Mouse (Mus musculus): ENCODE measurements around the gene Gtpbp1. TPM values are rescaled to one million over a fixed set of nuclear protein-coding genes. Genes with fewer than 3 reads are reported as not detected.

Gtpbp1 gene
- total and polyA plus RNA-seq, 3 experiments: 25.3 to 45.3 (median 34.2) TPM

DNA sequence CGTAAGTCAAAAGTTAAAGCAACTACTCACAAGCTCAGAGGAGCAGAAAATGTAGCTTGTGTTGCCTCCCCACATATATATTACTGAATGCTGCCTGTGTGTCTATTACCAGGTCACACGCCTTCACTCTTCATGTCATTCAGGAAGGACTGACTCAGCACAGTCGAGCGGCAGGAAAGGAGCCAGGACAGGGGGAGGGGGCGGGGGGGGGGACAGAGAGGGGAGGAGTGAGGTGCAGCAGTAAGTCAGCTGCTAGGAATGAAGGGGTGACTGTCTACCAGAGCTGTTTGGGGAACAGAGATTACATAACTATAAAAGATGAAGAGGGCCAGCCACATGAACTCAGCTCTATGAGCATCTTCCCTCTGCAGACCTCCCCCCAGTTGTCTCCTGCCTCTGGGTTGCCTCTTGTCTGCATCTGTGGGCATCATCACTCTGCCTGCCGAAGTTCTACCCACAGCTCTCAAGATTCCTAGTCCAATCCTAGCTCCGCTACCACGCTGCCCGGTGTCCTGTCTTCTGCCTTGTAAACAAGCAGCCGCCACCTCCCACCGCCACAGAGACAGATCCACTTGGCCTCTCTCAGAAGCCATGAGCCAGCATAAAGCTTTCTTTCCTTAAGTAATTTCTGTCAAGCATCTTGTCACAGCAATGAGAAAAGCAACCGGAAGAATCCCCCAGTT, 49.4 kb upstream of the Gtpbp1 start:
- Histone ChIP-seq H3K27me3 (replicated peaks) (no peaks in the 10 kb centered on the region), H3K36me3 (replicated peaks in 1 of 2; ENCODE audit: control insufficient read depth in 1 of 2, insufficient read depth in 1 of 2, low read length in 1 of 2) (no peaks in the 10 kb centered on the region), H3K4me2 (ENCODE audit: insufficient read depth, low read depth, poor library complexity, severe bottlenecking) (no peak overlapping the region), H3K9ac (ENCODE audit: insufficient read depth, low read depth) (no peak overlapping the region), H3K9me3 (replicated peaks; ENCODE audit: low read length) (no peaks in the 10 kb centered on the region), H3K27ac (ENCODE audit: insufficient read depth, low read depth) (no peak overlapping the region), H3K4me1 (ENCODE audit: control insufficient read depth in 1 of 2, insufficient read depth in 2 of 2) (peaks cover 0 to 10% of the 10 kb centered on the region in 2 experiments; a peak in 3 of 4 replicates), H3K4me3 (replicated peaks in 1 of 3; ENCODE audit: low read depth in 2 of 3, low read length in 2 of 3, poor library complexity in 1 of 3) (no peak overlapping the region), H3K79me2 (replicated peaks; ENCODE audit: control insufficient read depth, extremely low read depth, insufficient read depth, poor library complexity, severe bottlenecking) (no peaks in the 10 kb centered on the region)
- TF ChIP-seq NRF1 (IDR thresholded peaks at IDR 0.05; ENCODE audit: low read depth, low read length) (no peak), RAD21 (IDR thresholded peaks at IDR 0.05; ENCODE audit: low read depth, low read length) (no peak), POLR2AphosphoS2 (IDR thresholded peaks at IDR 0.05; ENCODE audit: low read depth, low read length) (no peak), RCOR1 (conservative IDR thresholded peaks at IDR 0.05; ENCODE audit: low read depth, low read length) (no peak), CHD2 (IDR thresholded peaks at IDR 0.05; ENCODE audit: low read length) (no peak), MYC (IDR thresholded peaks at IDR 0.05; ENCODE audit: low read depth, low read length) (no peak), ZMIZ1 (IDR thresholded peaks at IDR 0.05; ENCODE audit: low read depth, low read length) (no peak), MAFK (IDR thresholded peaks at IDR 0.05; ENCODE audit: insufficient replicate concordance, low read length) (no peak), TCF12 (IDR thresholded peaks at IDR 0.05; ENCODE audit: low read depth, low read length) (no peak), UBTF (IDR thresholded peaks at IDR 0.05; ENCODE audit: low read depth, low read length) (no peak), MXI1 (IDR thresholded peaks at IDR 0.05; ENCODE audit: low read depth, low read length) (no peak), JUND (conservative IDR thresholded peaks at IDR 0.05; ENCODE audit: low read depth, low read length) (no peak), CTCF (conservative IDR thresholded peaks at IDR 0.05 in 1 of 2, IDR thresholded peaks at IDR 0.05 in 1 of 2; ENCODE audit: low read depth in 2 of 2, low read length in 2 of 2) (no peak), ZKSCAN1 (IDR thresholded peaks at IDR 0.05; ENCODE audit: borderline replicate concordance, low read depth, low read length) (no peak), E2F4 (IDR thresholded peaks at IDR 0.05; ENCODE audit: insufficient replicate concordance, low read depth, low read length) (no peak)
- dilution Hi-C loops (cut with MboI; ENCODE audit: extremely low pct_ligation_motif_present, extremely low pct_unique_long_range_greater_than_20kb, low sequenced_read_pairs): no loop called here
- no peak for DNase-seq (ENCODE audit: extremely low read depth)
- in situ Hi-C loops (cut with MboI; ENCODE audit: low pct_ligation_motif_present, low pct_unique_long_range_greater_than_20kb, low sequenced_read_pairs): no loop called here

DNA sequence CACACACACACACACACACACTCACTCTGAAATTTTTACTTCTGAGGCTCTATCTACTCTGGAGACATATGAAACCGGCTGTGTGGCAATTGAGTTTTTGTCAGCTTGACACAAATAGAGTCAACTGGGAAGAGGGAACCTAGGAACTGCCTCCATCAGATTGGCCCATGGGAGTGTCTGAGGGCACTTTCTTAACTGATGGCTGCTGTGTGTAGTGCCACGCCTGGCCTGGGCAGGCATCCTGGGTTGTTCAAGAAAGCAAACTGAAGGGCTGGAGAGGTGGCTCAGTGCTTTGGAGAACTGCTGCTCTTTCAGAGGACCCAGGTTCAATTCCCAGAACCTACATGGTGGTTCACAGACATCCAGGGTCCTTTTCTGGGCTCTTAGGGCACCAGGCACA, 45.2 kb upstream of the Gtpbp1 start:
- in situ Hi-C loops (cut with MboI; ENCODE audit: low pct_ligation_motif_present, low pct_unique_long_range_greater_than_20kb, low sequenced_read_pairs) (no loop called here), dilution Hi-C loops (cut with MboI; ENCODE audit: extremely low pct_ligation_motif_present, extremely low pct_unique_long_range_greater_than_20kb, low sequenced_read_pairs) (no loop called here)
- TF ChIP-seq CHD1 (IDR thresholded peaks at IDR 0.05; ENCODE audit: low read depth, low read length) (no peak), NELFE (IDR thresholded peaks at IDR 0.05; ENCODE audit: low read depth, low read length) (no peak)
- Histone ChIP-seq H3K27ac (ENCODE audit: insufficient read depth, low read depth) (no peak overlapping the region), H3K27me3 (replicated peaks) (no peaks in the 10 kb centered on the region), H3K79me2 (replicated peaks; ENCODE audit: control insufficient read depth, extremely low read depth, insufficient read depth, poor library complexity, severe bottlenecking) (no peaks in the 10 kb centered on the region), H3K36me3 (replicated peaks in 1 of 2; ENCODE audit: control insufficient read depth in 1 of 2, insufficient read depth in 1 of 2, low read length in 1 of 2) (no peaks in the 10 kb centered on the region), H3K4me2 (ENCODE audit: insufficient read depth, low read depth, poor library complexity, severe bottlenecking) (no peak overlapping the region), H3K9me3 (replicated peaks; ENCODE audit: low read length) (no peaks in the 10 kb centered on the region), H3K4me3 (replicated peaks in 1 of 3; ENCODE audit: low read depth in 2 of 3, low read length in 2 of 3, poor library complexity in 1 of 3) (no peak overlapping the region), H3K4me1 (ENCODE audit: control insufficient read depth in 1 of 2, insufficient read depth in 2 of 2) (0 out of 4 replicates have a peak, but pooled peaks cover 0 to 3% of the 10 kb centered on the region in 2 experiments), H3K9ac (ENCODE audit: insufficient read depth, low read depth) (no peak overlapping the region)
- no peak for DNase-seq (ENCODE audit: extremely low read depth)

All from CH12.LX (cell line).